Mouse (Mus musculus): Measurements from ENCODE around the gene Zfp981.
"Not testable (repeated sequence)": the region's sequence is repeated elsewhere in the genome, so short reads cannot be mapped to it uniquely, and the experiment has no call there.

DNA sequence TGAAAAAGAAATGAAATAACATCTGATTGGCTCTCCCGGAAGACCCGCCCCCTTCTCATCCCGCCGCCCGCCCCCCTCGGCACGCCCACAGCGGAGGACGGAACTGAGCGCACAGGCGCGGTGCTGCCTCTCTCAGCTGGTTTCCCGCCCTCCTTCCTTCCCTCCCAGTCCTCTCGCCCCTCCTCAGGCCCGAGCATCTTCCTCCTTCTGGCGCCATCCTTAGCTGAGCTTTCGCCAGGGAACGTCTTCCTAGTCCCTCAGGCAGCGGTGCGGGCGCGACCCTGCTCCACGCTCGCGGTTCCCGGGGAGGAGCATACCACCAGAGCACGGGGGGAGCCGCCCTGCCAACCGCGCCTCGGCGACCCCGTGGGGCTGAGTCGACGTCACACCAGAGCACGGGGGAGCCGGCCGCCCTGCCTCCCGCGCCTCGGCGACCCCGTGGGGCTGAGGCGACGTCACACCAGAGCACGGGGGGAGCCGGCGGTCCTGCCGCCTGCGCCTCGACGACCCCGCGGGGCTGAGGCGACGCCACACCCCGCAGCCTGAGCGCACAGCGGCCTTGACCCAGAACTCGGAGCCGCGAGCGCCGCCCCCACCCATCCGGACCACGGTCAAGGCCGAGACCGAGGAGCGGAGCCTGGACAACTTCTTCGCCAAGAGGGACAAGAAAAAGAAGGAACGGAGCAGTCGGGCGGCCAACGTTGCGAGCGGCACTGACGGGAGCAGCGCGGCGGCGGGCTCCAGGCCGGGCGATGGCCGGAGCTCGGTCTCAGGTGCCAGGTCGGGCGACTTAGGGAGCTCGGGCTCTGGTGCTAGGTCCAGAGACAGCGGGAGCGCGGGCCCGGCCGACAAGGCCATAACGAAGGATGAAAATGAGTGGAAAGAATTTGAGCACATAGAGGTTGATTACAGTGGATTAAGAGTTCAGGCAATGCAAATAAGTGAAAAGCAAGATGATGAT lies 26.8 kb upstream of the Zfp981 start:
- TF ChIP-seq CTCF (IDR thresholded peaks at IDR 0.05; ENCODE audit: control insufficient read depth, insufficient read depth, insufficient replicate concordance, low read depth, low read length); POLR2A (IDR thresholded peaks at IDR 0.05; ENCODE audit: control insufficient read depth, low read depth, low read length): not testable (repeated sequence)
